Mouse (Mus musculus): ENCODE measurements at regions not wholly inside any gene's neighbourhood (a gene's known extent, or its start where the extent isn't known, plus 50 kb on each side); places are given as distances from the start of the nearest gene placed in this dataset.

DNA sequence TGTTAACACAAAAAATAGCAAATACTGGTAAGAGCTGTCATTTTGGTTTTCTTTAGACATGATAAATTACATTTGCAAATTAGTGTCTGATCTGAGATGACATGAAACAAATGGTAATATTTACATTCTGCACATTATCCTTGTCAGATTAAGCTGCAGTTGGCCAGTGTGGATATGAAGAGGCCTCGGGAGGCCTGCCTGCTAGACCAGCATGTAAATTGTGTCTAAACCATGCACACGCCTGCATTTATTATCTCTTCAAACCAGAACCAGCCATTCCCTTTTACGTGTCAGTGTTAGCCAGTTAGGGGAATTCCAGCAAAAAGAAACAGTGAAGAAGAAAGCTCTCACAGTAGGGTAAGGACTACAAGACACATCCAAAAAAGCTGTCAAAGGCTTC lies 104.6 kb downstream of the Tbx18 start:
- in situ Hi-C loops (cut with MboI; ENCODE audit: low sequenced_read_pairs in 2 of 2, unreplicated experiment in 2 of 2): no loop called here
- DNase-seq (ENCODE audit: low read depth, low spot score): no peak
- H3K9me3 ChIP-seq (ENCODE audit: control insufficient read depth, insufficient read depth, low read depth, low read length): no peaks in the 10 kb centered on the region

DNA sequence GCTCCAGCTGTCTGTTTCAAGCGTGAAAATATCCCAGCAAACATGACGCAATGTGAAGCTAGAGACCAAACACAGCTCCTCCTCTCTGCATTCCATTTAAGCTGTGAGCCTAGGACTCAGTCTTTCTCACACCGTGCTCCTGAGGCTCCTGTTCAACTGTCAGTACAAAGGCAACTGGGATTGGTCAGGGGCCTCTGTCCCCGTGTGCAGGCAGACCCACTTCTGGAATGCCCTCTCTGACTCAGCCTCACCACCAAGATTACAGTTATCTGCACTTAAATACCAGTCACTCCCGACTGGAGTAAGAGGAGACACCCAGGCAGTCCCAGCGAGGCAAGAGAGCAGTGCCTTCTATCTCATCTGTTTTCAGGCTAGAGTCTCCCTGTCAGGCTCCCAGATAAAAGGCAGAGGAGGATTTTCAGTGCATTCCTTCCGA lies 112.8 kb downstream of the Tbx18 start:
- Histone ChIP-seq H3K4me1 (ENCODE audit: control insufficient read depth in 2 of 2, insufficient read depth in 2 of 2, low read length in 2 of 2, poor library complexity in 1 of 2) (no peaks in the 10 kb centered on the region), H3K9ac (ENCODE audit: insufficient read depth, low read depth, low read length, poor library complexity, severe bottlenecking) (no peak overlapping the region), H3K36me3 (ENCODE audit: control insufficient read depth, insufficient read depth, low read length, poor library complexity, severe bottlenecking) (no peaks in the 10 kb centered on the region), H3K27ac (ENCODE audit: insufficient read depth, low read depth, low read length, poor library complexity, severe bottlenecking) (no peak overlapping the region), H3K9me3 (ENCODE audit: control insufficient read depth, insufficient read depth, low read depth, low read length) (no peaks in the 10 kb centered on the region), H3K4me3 (ENCODE audit: insufficient read depth in 1 of 2, low read depth in 1 of 2, low read length in 2 of 2, poor library complexity in 1 of 2, severe bottlenecking in 1 of 2) (no peak overlapping the region)
- no peak for DNase-seq (ENCODE audit: low read depth, low spot score)
- TF ChIP-seq ZNF384 (IDR thresholded peaks at IDR 0.05; ENCODE audit: low read depth, low read length) (no peak), ZC3H11A (IDR thresholded peaks at IDR 0.05; ENCODE audit: borderline replicate concordance, low read depth, low read length) (no peak), CHD2 (IDR thresholded peaks at IDR 0.05; ENCODE audit: low read depth, low read length) (no peak), MAFK (IDR thresholded peaks at IDR 0.05; ENCODE audit: insufficient read depth, low read depth, low read length) (no peak), HCFC1 (IDR thresholded peaks at IDR 0.05; ENCODE audit: borderline replicate concordance, insufficient read depth, low read length) (no peak)
- in situ Hi-C loops (cut with MboI; ENCODE audit: low sequenced_read_pairs in 2 of 2, unreplicated experiment in 2 of 2): no loop called here

More for the DNA sequence above, 104.6 kb downstream of the Tbx18 start:
- no peak overlapping the region for H3K4me3 ChIP-seq (ENCODE audit: insufficient read depth in 1 of 2, low read depth in 1 of 2, low read length in 2 of 2, poor library complexity in 1 of 2, severe bottlenecking in 1 of 2)
- no peaks in the 10 kb centered on the region for H3K4me1 ChIP-seq (ENCODE audit: control insufficient read depth in 2 of 2, insufficient read depth in 2 of 2, low read length in 2 of 2, poor library complexity in 1 of 2)
- TF ChIP-seq CHD2 (IDR thresholded peaks at IDR 0.05; ENCODE audit: low read depth, low read length): no peak
- no peak for TF ChIP-seq MAFK (IDR thresholded peaks at IDR 0.05; ENCODE audit: insufficient read depth, low read depth, low read length)
- no peak for TF ChIP-seq HCFC1 (IDR thresholded peaks at IDR 0.05; ENCODE audit: borderline replicate concordance, insufficient read depth, low read length)
- TF ChIP-seq ZNF384 (IDR thresholded peaks at IDR 0.05; ENCODE audit: low read depth, low read length): no peak
- no peak for TF ChIP-seq ZC3H11A (IDR thresholded peaks at IDR 0.05; ENCODE audit: borderline replicate concordance, low read depth, low read length)
- H3K27ac ChIP-seq (ENCODE audit: insufficient read depth, low read depth, low read length, poor library complexity, severe bottlenecking): no peak overlapping the region
- H3K9ac ChIP-seq (ENCODE audit: insufficient read depth, low read depth, low read length, poor library complexity, severe bottlenecking): no peak overlapping the region
- no peaks in the 10 kb centered on the region for H3K36me3 ChIP-seq (ENCODE audit: control insufficient read depth, insufficient read depth, low read length, poor library complexity, severe bottlenecking)

DNA sequence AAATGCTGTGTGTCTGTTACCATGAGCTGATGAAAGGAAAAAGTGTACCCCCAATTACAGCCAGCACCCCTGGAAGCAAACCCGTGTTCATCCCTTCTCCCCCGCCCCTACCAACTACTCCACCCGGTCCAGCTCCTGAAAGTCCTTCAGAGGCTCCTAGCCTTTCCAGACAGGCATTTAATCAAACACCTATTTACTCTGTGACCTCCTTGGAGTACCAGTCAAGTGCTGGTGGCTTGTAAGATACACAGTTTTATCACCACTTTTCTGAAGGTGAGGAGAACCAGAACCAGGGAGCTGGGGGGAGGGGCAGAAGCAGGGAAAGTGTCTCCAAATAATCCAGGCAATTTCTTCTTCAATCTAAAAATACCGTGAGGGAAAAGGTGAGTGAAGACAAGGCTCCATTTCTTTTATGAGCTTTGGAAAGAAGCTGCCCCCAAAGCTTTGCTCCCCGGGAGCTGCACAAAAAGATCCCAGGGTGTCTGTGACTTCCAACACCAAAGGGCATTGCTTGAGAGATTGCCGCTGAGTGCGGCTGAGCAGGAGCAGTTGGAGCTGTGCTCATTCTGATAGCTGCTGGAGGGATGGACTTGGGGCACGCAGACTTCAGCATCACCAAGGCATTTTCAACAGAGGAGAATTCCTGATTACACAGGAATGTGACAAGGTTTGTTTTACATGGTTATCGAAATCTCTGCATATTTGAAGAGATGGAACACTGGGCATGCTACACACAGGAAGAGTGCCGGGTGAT lies 123.0 kb downstream of the Tbx18 start:
- H3K27ac ChIP-seq (ENCODE audit: insufficient read depth, low read depth, low read length, poor library complexity, severe bottlenecking): no peak overlapping the region
- in situ Hi-C loops (cut with MboI; ENCODE audit: low sequenced_read_pairs in 2 of 2, unreplicated experiment in 2 of 2): no loop called here
- H3K9ac ChIP-seq (ENCODE audit: insufficient read depth, low read depth, low read length, poor library complexity, severe bottlenecking): no peak overlapping the region
- TF ChIP-seq CHD2 (IDR thresholded peaks at IDR 0.05; ENCODE audit: low read depth, low read length) (no peak), ZNF384 (IDR thresholded peaks at IDR 0.05; ENCODE audit: low read depth, low read length) (no peak), ZC3H11A (IDR thresholded peaks at IDR 0.05; ENCODE audit: borderline replicate concordance, low read depth, low read length) (no peak)
- no peak overlapping the region for H3K4me3 ChIP-seq (ENCODE audit: insufficient read depth in 1 of 2, low read depth in 1 of 2, low read length in 2 of 2, poor library complexity in 1 of 2, severe bottlenecking in 1 of 2)
- no peak for DNase-seq (ENCODE audit: low read depth, low spot score)
- no peaks in the 10 kb centered on the region for H3K36me3 ChIP-seq (ENCODE audit: control insufficient read depth, insufficient read depth, low read length, poor library complexity, severe bottlenecking)
- no peaks in the 10 kb centered on the region for H3K4me1 ChIP-seq (ENCODE audit: control insufficient read depth in 2 of 2, insufficient read depth in 2 of 2, low read length in 2 of 2, poor library complexity in 1 of 2)
- H3K9me3 ChIP-seq (ENCODE audit: control insufficient read depth, insufficient read depth, low read depth, low read length): no peaks in the 10 kb centered on the region

DNA sequence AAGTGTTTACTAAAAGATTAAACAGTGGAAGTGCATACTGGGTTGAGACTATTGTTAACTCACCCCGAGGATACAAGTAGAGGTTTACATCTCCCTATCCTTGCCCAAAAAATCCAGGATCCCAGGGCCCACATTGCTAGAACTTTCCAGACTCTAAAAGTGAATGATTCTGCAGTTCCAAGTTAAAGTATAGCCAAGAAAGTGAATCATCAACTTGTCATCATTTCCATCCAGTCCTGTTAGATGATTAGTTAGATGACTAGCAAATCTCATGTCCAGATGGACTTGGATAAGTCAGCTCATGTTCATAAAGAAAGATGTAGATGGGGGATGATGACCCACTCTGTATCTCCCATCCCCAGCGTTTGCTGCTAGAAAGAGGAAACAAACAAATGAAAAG lies 155.5 kb downstream of the Tbx18 start:
- no peak overlapping the region for H3K27ac ChIP-seq (ENCODE audit: insufficient read depth, low read depth, low read length, poor library complexity, severe bottlenecking)
- H3K36me3 ChIP-seq (ENCODE audit: control insufficient read depth, insufficient read depth, low read length, poor library complexity, severe bottlenecking): no peaks in the 10 kb centered on the region
- in situ Hi-C loops (cut with MboI; ENCODE audit: low sequenced_read_pairs in 2 of 2, unreplicated experiment in 2 of 2): no loop called here

More for the DNA sequence above, 155.5 kb downstream of the Tbx18 start:
- Histone ChIP-seq H3K9ac (ENCODE audit: insufficient read depth, low read depth, low read length, poor library complexity, severe bottlenecking) (no peak overlapping the region), H3K4me1 (ENCODE audit: control insufficient read depth in 2 of 2, insufficient read depth in 2 of 2, low read length in 2 of 2, poor library complexity in 1 of 2) (no peaks in the 10 kb centered on the region), H3K9me3 (ENCODE audit: control insufficient read depth, insufficient read depth, low read depth, low read length) (no peaks in the 10 kb centered on the region), H3K4me3 (ENCODE audit: insufficient read depth in 1 of 2, low read depth in 1 of 2, low read length in 2 of 2, poor library complexity in 1 of 2, severe bottlenecking in 1 of 2) (no peak overlapping the region)
- TF ChIP-seq ZNF384 (IDR thresholded peaks at IDR 0.05; ENCODE audit: low read depth, low read length): no peak
- no peak for TF ChIP-seq CHD2 (IDR thresholded peaks at IDR 0.05; ENCODE audit: low read depth, low read length)
- TF ChIP-seq ZC3H11A (IDR thresholded peaks at IDR 0.05; ENCODE audit: borderline replicate concordance, low read depth, low read length): no peak
- no peak for TF ChIP-seq HCFC1 (IDR thresholded peaks at IDR 0.05; ENCODE audit: borderline replicate concordance, insufficient read depth, low read length)
- TF ChIP-seq MAFK (IDR thresholded peaks at IDR 0.05; ENCODE audit: insufficient read depth, low read depth, low read length): no peak
- no peak for DNase-seq (ENCODE audit: low read depth, low spot score)
